Mouse (Mus musculus): ENCODE measurements at regions not wholly inside any gene's neighbourhood (a gene's known extent, or its start where the extent isn't known, plus 50 kb on each side); places are given as distances from the start of the nearest gene placed in this dataset.
A peak's percentile ranks its signal among the peaks of the same experiment; 100 is the strongest.

- no peak for DNase-seq (ENCODE audit: low spot score)
These were observed 461.2 kb upstream of the Got2 start for GRCm38 (mm10) chr8:96349503-96349902.

GRCm38 (mm10) chr8:96340702-96341101, 452.4 kb upstream of the Got2 start:
- DNase-seq (ENCODE audit: low spot score): no peak

- DNase-seq (ENCODE audit: low spot score): peak; percentile 40
These were observed 430.0 kb upstream of the Got2 start for GRCm38 (mm10) chr8:96318367-96318766.

GRCm38 (mm10) chr8:96308989-96309718, 420.8 kb upstream of the Got2 start:
- DNase-seq (ENCODE audit: low spot score): no peak

- DNase-seq (ENCODE audit: low spot score): no peak
These were observed 408.3 kb upstream of the Got2 start for GRCm38 (mm10) chr8:96296643-96297042.

GRCm38 (mm10) chr8:96290740-96291139, 402.4 kb upstream of the Got2 start:
- peak; percentile 48 for DNase-seq (ENCODE audit: low spot score)

- DNase-seq (ENCODE audit: low spot score): no peak
These were observed 401.2 kb upstream of the Got2 start for GRCm38 (mm10) chr8:96289519-96289918.

GRCm38 (mm10) chr8:96288525-96288924, 400.2 kb upstream of the Got2 start:
- peak; percentile 27 for DNase-seq (ENCODE audit: low spot score)

GRCm38 (mm10) chr8:96277479-96278138, 389.3 kb upstream of the Got2 start:
- DNase-seq (ENCODE audit: low spot score): no peak

GRCm38 (mm10) chr8:96277058-96277457, 388.7 kb upstream of the Got2 start:
- no peak for DNase-seq (ENCODE audit: low spot score)

GRCm38 (mm10) chr8:96256294-96256693, 367.9 kb upstream of the Got2 start:
- no peak for DNase-seq (ENCODE audit: low spot score)

- DNase-seq (ENCODE audit: low spot score): no peak
These were observed 367.5 kb upstream of the Got2 start for GRCm38 (mm10) chr8:96255811-96256210.

GRCm38 (mm10) chr8:96246017-96246416, 357.7 kb upstream of the Got2 start:
- DNase-seq (ENCODE audit: low spot score): no peak

- peak; percentile 71 for DNase-seq (ENCODE audit: low spot score)
These were observed 356.3 kb upstream of the Got2 start for GRCm38 (mm10) chr8:96244549-96245152.

- DNase-seq (ENCODE audit: low spot score): no peak
These were observed 350.1 kb upstream of the Got2 start for GRCm38 (mm10) chr8:96238406-96238805.

GRCm38 (mm10) chr8:96237940-96238339, 349.6 kb upstream of the Got2 start:
- no peak for DNase-seq (ENCODE audit: low spot score)

GRCm38 (mm10) chr8:96230412-96230811, 342.1 kb upstream of the Got2 start:
- peak; percentile 66 for DNase-seq (ENCODE audit: low spot score)

Data from embryo, embryonic 10 days (tissue).